Mouse (Mus musculus) kidney, adult 18-20 months (tissue): Measurements from ENCODE around the gene Catip.

Experiments used
- DNase-seq: peaks from one replicate; pipeline ENCODE4 v3.0.0; 2021

Gene Catip

GRCm38 (mm10) chr1:74344163-74344916 is 17.6 kb upstream of the Catip start:
- no peak for DNase-seq

- no peak for DNase-seq
These were observed 10.6 kb upstream of the Catip start for GRCm38 (mm10) chr1:74351185-74351769.

- DNase-seq = no peak
These were observed 9.3 kb upstream of the Catip start for GRCm38 (mm10) chr1:74352532-74353096.

GRCm38 (mm10) chr1:74353453-74354229 is 8.3 kb upstream of the Catip start:
- no peak for DNase-seq

GRCm38 (mm10) chr1:74357531-74357930 is 4.4 kb upstream of the Catip start:
- DNase-seq = no peak

- no peak for DNase-seq
These were observed 1.9 kb upstream of the Catip start for GRCm38 (mm10) chr1:74359952-74360517.

- DNase-seq = no peak
These were observed 669 bp downstream of the Catip start for GRCm38 (mm10) chr1:74362325-74363229.

GRCm38 (mm10) chr1:74363437-74363836 is 1.5 kb downstream of the Catip start:
- no peak for DNase-seq

- DNase-seq = no peak
These were observed 2.4 kb downstream of the Catip start for GRCm38 (mm10) chr1:74364270-74364669.

- DNase-seq = peak; percentile 36
These were observed 6.2 kb downstream of the Catip start for GRCm38 (mm10) chr1:74367886-74368645.

GRCm38 (mm10) chr1:74370040-74370439 is 8.1 kb downstream of the Catip start:
- no peak for DNase-seq

- DNase-seq = no peak
These were observed 11.5 kb downstream of the Catip start for GRCm38 (mm10) chr1:74373372-74373771.

GRCm38 (mm10) chr1:74374980-74375379 is 13.1 kb downstream of the Catip start, which contains the start of gene Slc11a1:
Gene Slc11a1, plus strand, starts transcription at chr1:74375195.
- no peak for DNase-seq

GRCm38 (mm10) chr1:74375561-74375960 is 13.7 kb downstream of the Catip start:
- DNase-seq = no peak

GRCm38 (mm10) chr1:74376396-74376795 is 14.5 kb downstream of the Catip start:
- DNase-seq = no peak

GRCm38 (mm10) chr1:74379058-74379504 is 17.2 kb downstream of the Catip start:
- no peak for DNase-seq

- DNase-seq = no peak
These were observed 18.6 kb downstream of the Catip start for GRCm38 (mm10) chr1:74380484-74380883.

GRCm38 (mm10) chr1:74381588-74382021 is 19.7 kb downstream of the Catip start:
- no peak for DNase-seq

GRCm38 (mm10) chr1:74383385-74383784 is 21.5 kb downstream of the Catip start:
- no peak for DNase-seq

- no peak for DNase-seq
These were observed 22.6 kb downstream of the Catip start for GRCm38 (mm10) chr1:74384525-74384924.

GRCm38 (mm10) chr1:74385064-74385463 is 23.2 kb downstream of the Catip start:
- DNase-seq = no peak
